Mouse (Mus musculus) embryonic fibroblast, embryonic 13.5 days (primary cell): ENCODE measurements at regions not wholly inside any gene's neighbourhood (a gene's known extent, or its start where the extent isn't known, plus 50 kb on each side); places are given as distances from the start of the nearest gene placed in this dataset.

Experiments
- H3K27ac ChIP-seq: 2 replicates; pipeline ENCODE4 v1.5.1; 2012; ENCODE audit warnings: low read length, control low read depth, inconsistent platforms; ENCODE audit not compliant: insufficient read depth
- H3K4me1 ChIP-seq: 2 replicates; pipeline ENCODE4 v1.6.1; 2011; ENCODE audit warnings: low read length; ENCODE audit not compliant: control insufficient read depth, insufficient read depth
- H3K4me3 ChIP-seq: 2 replicates; pipeline ENCODE4 v1.5.1; 2011; ENCODE audit warnings: mild to moderate bottlenecking, control low read depth, low read length; ENCODE audit not compliant: insufficient read depth
- CTCF ChIP-seq: IDR thresholded peaks from 2 replicates; pipeline ENCODE4 v1.5.1; 2011; ENCODE audit warnings: mild to moderate bottlenecking, control low read depth, low read length, moderate library complexity, borderline replicate concordance; ENCODE audit not compliant: insufficient read depth
- POLR2A ChIP-seq: IDR thresholded peaks from 2 replicates; pipeline ENCODE4 v1.6.1; 2011; ENCODE audit warnings: low read depth, mild to moderate bottlenecking, control low read depth, low read length, moderate library complexity

DNA sequence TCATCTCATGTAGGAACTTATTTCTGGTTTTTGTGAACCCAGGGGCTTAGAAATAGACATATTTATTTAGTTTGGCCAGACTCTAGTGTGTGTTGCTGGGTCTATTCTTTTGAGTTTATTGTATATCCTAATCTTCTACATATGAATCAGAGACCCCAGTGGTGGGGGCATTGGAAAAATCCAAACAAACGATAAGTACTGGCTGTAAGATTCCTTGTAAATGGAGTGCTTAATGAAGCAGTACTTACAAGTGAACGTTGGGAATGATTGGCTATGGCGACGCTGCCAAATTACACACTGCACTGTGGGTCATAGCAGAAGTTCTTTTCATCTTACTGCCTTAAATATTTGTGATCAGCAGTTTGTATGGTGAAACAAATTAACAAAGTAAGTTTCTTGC is 289.0 kb downstream of the Meis1 start:
- H3K4me3 ChIP-seq, result no peak overlapping the region
- H3K4me1 ChIP-seq, result no peaks in the 10 kb centered on the region
- TF ChIP-seq CTCF (no peak), POLR2A (no peak)
- H3K27ac ChIP-seq, result no peak overlapping the region

DNA sequence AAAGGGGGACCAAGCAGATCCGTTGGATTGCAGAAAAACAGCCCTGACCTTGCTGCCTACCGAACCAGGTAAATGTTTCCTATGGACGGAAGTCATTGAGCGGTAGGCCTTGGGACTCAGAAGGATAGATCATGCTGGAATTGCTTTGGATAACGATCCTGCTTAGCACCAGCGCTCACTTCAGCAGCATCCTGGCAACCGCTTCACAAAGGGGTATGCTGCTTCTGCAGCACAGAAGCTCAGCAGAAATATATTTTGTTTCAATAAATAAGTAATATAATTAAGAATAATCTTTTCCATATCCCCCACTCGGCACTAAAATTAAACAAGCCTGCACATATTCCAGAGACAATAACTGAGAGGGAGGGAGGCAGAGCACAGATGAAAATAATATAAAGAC is 296.0 kb downstream of the Meis1 start:
- Histone ChIP-seq H3K27ac (no peak overlapping the region), H3K4me1 (no peaks in the 10 kb centered on the region), H3K4me3 (no peak overlapping the region)
- TF ChIP-seq CTCF (no peak), POLR2A (no peak)

DNA sequence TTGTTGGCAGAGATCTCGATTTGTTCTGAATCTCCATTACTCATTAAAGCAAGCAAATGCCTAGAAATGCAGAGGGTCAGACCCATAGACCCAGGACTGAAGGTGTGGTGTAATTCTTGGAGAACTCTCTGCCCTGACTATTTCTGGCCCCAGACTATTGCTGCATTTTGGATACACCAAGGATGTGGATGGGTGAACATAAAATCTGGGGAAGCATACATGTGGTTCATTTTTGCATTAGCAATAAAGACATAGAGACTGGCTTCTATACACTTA is 303.0 kb downstream of the Meis1 start:
- Histone ChIP-seq H3K4me3 (no peak overlapping the region), H3K4me1 (no peaks in the 10 kb centered on the region), H3K27ac (no peak overlapping the region)
- no peak for TF ChIP-seq CTCF

DNA sequence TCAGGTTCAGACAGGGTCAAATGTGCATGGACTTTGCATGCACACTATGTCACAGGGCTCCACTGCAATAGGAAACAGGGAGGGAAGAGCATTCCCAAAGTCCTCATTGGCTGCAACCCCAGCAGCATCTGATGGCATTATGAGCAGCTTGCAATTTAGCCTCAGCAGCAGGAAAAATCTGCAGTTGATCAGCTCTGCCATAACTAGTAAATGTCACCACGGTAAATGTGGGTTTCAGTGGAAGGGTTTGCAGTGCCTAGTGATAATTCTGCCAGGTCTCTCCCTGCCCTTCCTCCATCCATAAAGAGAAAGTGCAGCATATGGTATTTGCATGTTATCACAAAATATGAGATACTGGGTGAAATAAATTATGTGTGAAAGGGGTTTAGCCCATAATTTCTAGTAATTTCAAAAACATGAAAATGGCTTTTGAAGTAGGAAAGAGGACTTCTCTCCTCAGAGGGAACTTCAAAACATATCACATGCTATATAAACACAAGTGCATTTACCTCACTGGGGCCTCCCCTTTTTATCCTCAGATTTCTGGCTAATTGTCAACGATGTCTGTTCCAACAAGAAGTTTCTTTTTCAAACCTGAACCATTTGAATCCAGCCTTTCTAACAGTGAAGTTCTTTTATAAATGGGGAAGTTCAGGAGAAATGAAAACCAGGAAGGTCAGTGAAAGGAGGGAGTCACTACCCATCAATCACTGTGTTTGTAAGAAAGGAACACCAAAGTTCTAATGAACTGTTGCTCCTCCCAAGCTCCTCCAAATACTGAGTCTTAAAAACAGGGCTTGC is 303.5 kb downstream of the Meis1 start:
- no peak overlapping the region for H3K27ac ChIP-seq
- H3K4me3 ChIP-seq, result no peak overlapping the region
- H3K4me1 ChIP-seq, result no peaks in the 10 kb centered on the region
- TF ChIP-seq CTCF (no peak), POLR2A (no peak)

DNA sequence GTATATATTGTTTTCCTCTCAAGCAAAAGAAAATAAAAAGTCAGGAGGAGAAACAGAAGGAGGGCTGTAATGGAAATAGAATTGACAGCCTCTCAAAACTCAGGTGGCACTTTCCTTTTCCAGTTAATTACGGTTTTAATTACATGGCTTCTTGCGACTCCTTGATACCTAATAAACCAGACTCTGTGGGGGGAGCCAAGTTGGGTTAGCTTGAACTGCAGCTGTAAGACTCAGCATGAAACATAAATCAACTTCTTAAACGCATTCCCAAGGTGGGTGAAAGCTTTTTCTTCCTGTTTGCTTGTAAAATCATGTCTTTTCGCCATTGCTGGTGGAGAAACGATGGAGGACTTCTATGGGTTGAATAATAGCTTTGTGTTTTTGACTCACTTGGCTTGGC is 304.4 kb downstream of the Meis1 start:
- no peak for TF ChIP-seq POLR2A
- TF ChIP-seq CTCF, result no peak
- H3K27ac ChIP-seq, result no peak overlapping the region
- no peak overlapping the region for H3K4me3 ChIP-seq
- H3K4me1 ChIP-seq, result no peaks in the 10 kb centered on the region

DNA sequence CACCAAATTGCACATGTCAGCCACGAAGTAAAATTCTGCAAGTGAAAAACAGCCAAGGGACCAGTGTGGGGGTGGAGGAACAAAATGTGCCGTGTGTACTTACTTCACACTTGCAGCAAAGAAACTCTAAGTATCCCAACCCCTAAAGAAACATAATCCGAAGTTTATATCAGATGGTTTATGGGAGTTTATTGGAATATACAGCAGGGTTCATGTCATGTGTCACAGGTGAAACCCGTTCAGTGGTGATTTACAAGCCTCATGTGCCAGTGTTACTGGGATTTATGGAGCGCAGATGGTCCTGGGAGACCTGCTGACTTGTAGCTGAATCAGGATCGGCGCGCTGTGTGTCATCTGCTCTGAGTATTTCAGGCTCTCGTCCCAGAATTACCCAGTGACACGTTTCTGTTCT is 306.1 kb downstream of the Meis1 start:
- H3K27ac ChIP-seq, result no peak overlapping the region
- no peak for TF ChIP-seq CTCF
- no peak for TF ChIP-seq POLR2A
- no peaks in the 10 kb centered on the region for H3K4me1 ChIP-seq
- H3K4me3 ChIP-seq, result no peak overlapping the region

DNA sequence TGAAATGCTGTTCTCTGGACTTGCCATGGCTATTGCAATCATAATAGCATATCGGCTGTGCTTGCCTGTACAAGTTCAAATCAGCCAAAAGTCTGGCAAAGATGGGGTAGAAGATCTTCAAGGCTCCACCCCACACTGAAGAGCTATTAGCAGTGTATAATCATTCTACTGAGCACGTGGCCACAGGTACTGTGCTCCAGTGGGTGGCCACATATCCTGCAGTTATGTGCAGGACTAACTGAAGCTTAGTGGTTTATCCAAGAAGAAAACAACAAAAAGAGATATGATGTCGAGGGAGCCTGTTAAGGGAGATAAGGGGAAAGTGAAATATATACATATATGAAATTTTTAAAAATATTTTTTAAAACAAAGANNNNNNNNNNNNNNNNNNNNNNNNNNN is 309.2 kb downstream of the Meis1 start:
- Histone ChIP-seq H3K27ac (no peak overlapping the region), H3K4me1 (no peaks in the 10 kb centered on the region)
- no peak for TF ChIP-seq POLR2A
- no peak for TF ChIP-seq CTCF

DNA sequence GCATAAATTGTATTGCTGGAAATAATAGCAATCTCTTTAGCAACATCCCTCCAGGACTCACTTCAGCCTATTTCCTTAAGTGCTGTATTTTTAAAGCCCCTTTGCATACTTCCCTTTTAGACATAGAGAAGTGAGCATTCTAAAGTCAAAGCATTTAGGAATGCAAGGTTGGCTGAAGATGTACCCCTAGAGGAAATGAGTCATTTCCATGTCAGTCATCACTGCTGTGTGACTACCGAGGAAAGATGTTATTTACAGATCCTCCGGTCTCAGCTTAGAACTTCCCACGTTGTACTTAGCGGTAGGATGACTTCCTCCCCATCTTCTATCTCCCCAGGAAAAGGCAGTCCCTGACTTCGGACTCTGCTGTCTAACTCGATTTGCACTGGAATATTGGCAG is 337.2 kb downstream of the Meis1 start:
- H3K4me3 ChIP-seq, result no peak overlapping the region
- no peak for TF ChIP-seq POLR2A
- no peak for TF ChIP-seq CTCF

More for the DNA sequence above, 309.2 kb downstream of the Meis1 start:
- H3K4me3 ChIP-seq, result no peak overlapping the region

DNA sequence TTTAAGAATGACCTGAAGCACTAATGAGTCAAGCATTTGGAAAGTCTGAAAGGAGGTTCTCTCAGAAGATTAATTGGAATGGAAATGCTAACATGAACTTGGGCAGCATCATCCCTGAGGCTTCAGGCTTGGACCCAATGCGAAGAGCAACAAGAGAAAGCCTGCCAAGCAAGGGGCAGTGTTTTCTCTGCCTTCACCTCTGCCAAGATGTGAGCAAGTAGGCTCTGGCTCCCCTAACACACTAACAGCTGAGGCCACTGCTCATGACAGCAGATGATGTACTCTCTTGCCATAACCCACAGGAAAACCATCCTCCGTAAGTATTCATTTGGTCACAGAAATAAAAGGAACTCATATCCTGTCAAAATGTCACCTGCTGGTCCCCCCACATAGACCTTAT is 341.9 kb downstream of the Meis1 start:
- no peak overlapping the region for H3K27ac ChIP-seq
- TF ChIP-seq CTCF (no peak), POLR2A (no peak)
- no peak overlapping the region for H3K4me3 ChIP-seq
- H3K4me1 ChIP-seq, result no peaks in the 10 kb centered on the region

More for the DNA sequence above, 337.2 kb downstream of the Meis1 start:
- H3K27ac ChIP-seq, result no peak overlapping the region
- no peaks in the 10 kb centered on the region for H3K4me1 ChIP-seq

DNA sequence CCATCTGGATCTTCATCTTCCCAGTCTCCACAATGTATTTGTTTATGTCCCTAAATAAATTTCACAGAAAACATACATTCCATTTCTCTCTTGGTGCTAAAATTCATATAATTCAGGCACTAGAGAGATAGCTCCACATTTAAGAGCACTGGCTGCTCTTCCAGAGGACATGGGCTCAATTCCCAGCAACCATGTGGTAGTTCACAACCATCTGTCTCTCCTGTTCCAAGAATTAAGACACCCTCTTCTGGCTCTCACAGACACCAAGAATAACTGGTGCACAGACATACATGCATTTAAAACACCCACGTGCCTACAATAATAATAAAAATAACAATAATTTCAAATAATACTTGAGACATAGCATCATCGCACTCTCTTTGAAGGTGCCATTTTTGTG is 347.8 kb downstream of the Meis1 start:
- H3K27ac ChIP-seq, result no peak overlapping the region
- no peaks in the 10 kb centered on the region for H3K4me1 ChIP-seq
- TF ChIP-seq CTCF, result no peak
- TF ChIP-seq POLR2A, result no peak
- H3K4me3 ChIP-seq, result no peak overlapping the region

DNA sequence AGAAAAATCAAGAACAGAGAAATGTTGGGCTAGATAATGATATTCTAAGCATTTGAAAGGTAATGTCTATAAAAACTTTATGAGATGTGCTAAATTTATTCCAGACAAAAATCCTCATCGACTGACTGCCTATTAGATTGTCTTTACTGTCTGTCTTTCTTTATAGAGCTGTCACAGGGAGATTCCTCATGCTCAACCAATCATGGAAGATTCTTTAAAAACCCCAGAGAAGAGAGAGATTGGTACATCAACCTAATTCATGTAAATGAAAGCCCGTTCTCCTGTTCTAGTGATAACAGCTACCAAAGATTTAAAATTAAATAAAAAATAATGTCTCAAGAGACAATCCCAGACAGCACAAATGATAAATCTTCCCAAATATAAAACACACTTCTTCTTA is 349.5 kb downstream of the Meis1 start:
- no peak overlapping the region for H3K27ac ChIP-seq
- no peak overlapping the region for H3K4me3 ChIP-seq
- TF ChIP-seq CTCF (no peak), POLR2A (no peak)
- H3K4me1 ChIP-seq, result no peaks in the 10 kb centered on the region
